Mouse (Mus musculus) liver, embryonic 14.5 days (tissue): ENCODE measurements at regions not wholly inside any gene's neighbourhood (a gene's known extent, or its start where the extent isn't known, plus 50 kb on each side); places are given as distances from the start of the nearest gene placed in this dataset.

Source experiments
- ATAC-seq: fragments of 200-750 bp; cut with Nextera tagmentation; 2 replicates; pipeline ENCODE4 v1.8.0; 2017; ENCODE audit warnings: moderate number of reproducible peaks, mild to moderate bottlenecking, moderate library complexity; ENCODE audit not compliant: insufficient read depth
- DNase-seq, 3 experiments: peaks; one replicate each; pipeline ENCODE4 v3.0.0-alpha.2; 2012 to 2013; ENCODE audit warnings: low read depth in 3 of 3, low spot score in 3 of 3
- H3K27ac ChIP-seq: fragments of 300-500 bp; sonication (generic); 2 replicates; pipeline ENCODE4 v1.5.1; 2014; ENCODE audit warnings: moderate library complexity, mild to moderate bottlenecking, control low read depth, inconsistent platforms
- H3K27me3 ChIP-seq: fragments of 300-500 bp; sonication (generic); 2 replicates; pipeline ENCODE4 v1.6.1; 2014; ENCODE audit warnings: mild to moderate bottlenecking, low read length, moderate library complexity; ENCODE audit not compliant: control insufficient read depth, insufficient read depth
- H3K36me3 ChIP-seq: fragments of 300-500 bp; sonication (generic); replicated peaks from 2 replicates; pipeline ENCODE4 v1.6.1; 2014; ENCODE audit warnings: low read depth; ENCODE audit not compliant: control insufficient read depth, insufficient read depth
- H3K4me1 ChIP-seq, 2 experiments: fragments of 200-500 bp in 1 of 2; fragments of 300-500 bp in 1 of 2; sonication (generic) in 1 of 2; replicated peaks; 2 replicates each; pipeline ENCODE4 v1.6.1; 2012 to 2014; ENCODE audit warnings: antibody characterized with exemption in 1 of 2, inconsistent platforms in 1 of 2, low read length in 1 of 2; ENCODE audit not compliant: control insufficient read depth in 2 of 2, insufficient read depth in 2 of 2
- H3K4me2 ChIP-seq: fragments of 300-500 bp; sonication (generic); 2 replicates; pipeline ENCODE4 v1.6.1; 2014; ENCODE audit warnings: low read depth, mild to moderate bottlenecking, control low read depth, moderate library complexity
- H3K4me3 ChIP-seq, 2 experiments: fragments of 200-500 bp in 1 of 2; fragments of 300-500 bp in 1 of 2; sonication (generic) in 1 of 2; 2 replicates each; pipeline ENCODE4 v1.5.1; 2012 to 2014; ENCODE audit warnings: low read depth in 2 of 2, low read length in 2 of 2, mild to moderate bottlenecking in 2 of 2, control low read depth in 1 of 2, inconsistent platforms in 1 of 2, moderate library complexity in 1 of 2; ENCODE audit not compliant: insufficient read depth in 1 of 2
- H3K9ac ChIP-seq: fragments of 300-500 bp; sonication (generic); replicated peaks from 2 replicates; pipeline ENCODE4 v1.6.1; 2014; ENCODE audit warnings: mild to moderate bottlenecking, control low read depth, moderate library complexity
- H3K9me3 ChIP-seq: fragments of 300-500 bp; sonication (generic); 2 replicates; pipeline ENCODE4 v1.6.1; 2016; ENCODE audit warnings: low read length, mixed read lengths; ENCODE audit not compliant: control insufficient read depth
- CTCF ChIP-seq: IDR thresholded peaks from 2 replicates; pipeline ENCODE4 v1.5.1; 2016; ENCODE audit warnings: antibody characterized with exemption, low read depth, control low read depth
- EP300 ChIP-seq: IDR thresholded peaks from 2 replicates; pipeline ENCODE4 v1.6.1; 2016; ENCODE audit warnings: antibody characterized with exemption, low read depth
- WGBS: fragments of 180-500 bp; shearing (Covaris S2); extraction: QIAGEN DNeasy Blood & Tissue Kit; methylation state at CpG from one replicate; pipeline ENCODE4 v1.1.7; 2014; ENCODE audit not compliant: insufficient replicate concordance; 5-methylcytosine and 5-hydroxymethylcytosine counted together

GRCm38 (mm10) chr15:7459992-7460820 is 62.0 kb upstream of the Egflam start:
- peak in 1 of 3 experiments; percentile 9 for DNase-seq
- Histone ChIP-seq H3K36me3 (no peaks in the 10 kb centered on the region), H3K27me3 (no peaks in the 10 kb centered on the region), H3K4me2 (no peak overlapping the region), H3K4me1 (no peaks in the 10 kb centered on the region), H3K9ac (no peak overlapping the region), H3K27ac (no peak overlapping the region), H3K4me3 (no peak overlapping the region), H3K9me3 (no peaks in the 10 kb centered on the region)
- TF ChIP-seq CTCF (peak; percentile 73), EP300 (no peak)
- WGBS = 20% methylated on average over 9 of the region's 9 CpGs
- no peak for ATAC-seq

GRCm38 (mm10) chr15:7462549-7462948 is 64.4 kb upstream of the Egflam start:
- ATAC-seq = no peak
- 67% methylated on average over 18 of the region's 18 CpGs for WGBS
- Histone ChIP-seq H3K4me1 (no peaks in the 10 kb centered on the region), H3K9ac (no peak overlapping the region), H3K4me3 (no peak overlapping the region), H3K36me3 (no peaks in the 10 kb centered on the region), H3K4me2 (no peak overlapping the region), H3K9me3 (no peaks in the 10 kb centered on the region), H3K27me3 (no peaks in the 10 kb centered on the region), H3K27ac (no peak overlapping the region)
- TF ChIP-seq EP300 (no peak), CTCF (no peak)
- DNase-seq = no peak

- Histone ChIP-seq H3K36me3 (no peaks in the 10 kb centered on the region), H3K27me3 (no peaks in the 10 kb centered on the region), H3K27ac (no peak overlapping the region), H3K4me1 (no peaks in the 10 kb centered on the region), H3K9me3 (no peaks in the 10 kb centered on the region), H3K4me3 (no peak overlapping the region), H3K9ac (no peak overlapping the region), H3K4me2 (no peak overlapping the region)
- no peak for TF ChIP-seq CTCF
- no peak for TF ChIP-seq EP300
- ATAC-seq = no peak
- DNase-seq = no peak
- WGBS = 51% methylated on average over 15 of the region's 15 CpGs
Observed at GRCm38 (mm10) chr15:7463444-7464350, 65.5 kb upstream of the Egflam start.

GRCm38 (mm10) chr15:7480211-7480610 is 82.0 kb upstream of the Egflam start:
- TF ChIP-seq CTCF = no peak
- ATAC-seq (no peak), DNase-seq (no peak)
- no peaks in the 10 kb centered on the region for H3K27me3 ChIP-seq
- H3K27ac ChIP-seq = no peak overlapping the region
- 16% methylated on average over 11 of the region's 11 CpGs for WGBS
- H3K4me1 ChIP-seq = no peaks in the 10 kb centered on the region
- no peaks in the 10 kb centered on the region for H3K36me3 ChIP-seq
- no peaks in the 10 kb centered on the region for H3K9me3 ChIP-seq
- no peak overlapping the region for H3K4me2 ChIP-seq
- no peak overlapping the region for H3K4me3 ChIP-seq
- H3K9ac ChIP-seq = no peak overlapping the region

- no peaks in the 10 kb centered on the region for H3K27me3 ChIP-seq
- H3K9me3 ChIP-seq = no peaks in the 10 kb centered on the region
- WGBS = 31% methylated on average over 5 of the region's 5 CpGs
- no peaks in the 10 kb centered on the region for H3K4me1 ChIP-seq
- no peak overlapping the region for H3K4me2 ChIP-seq
- no peak overlapping the region for H3K27ac ChIP-seq
- no peak overlapping the region for H3K4me3 ChIP-seq
- H3K9ac ChIP-seq = no peak overlapping the region
- ATAC-seq = no peak
- H3K36me3 ChIP-seq = no peaks in the 10 kb centered on the region
- DNase-seq = no peak
- no peak for TF ChIP-seq EP300
- no peak for TF ChIP-seq CTCF
Observed at GRCm38 (mm10) chr15:7480792-7481210, 82.6 kb upstream of the Egflam start.
